Mouse (Mus musculus) small intestine, adult 2 months (tissue): ENCODE results near the gene Slc37a1. TPM values are rescaled to one million over a fixed set of nuclear protein-coding genes. Genes with fewer than 3 reads are reported as not detected.

ENCODE experiments used
- H3K27ac ChIP-seq: fragments of 200-500 bp; 2 replicates; pipeline ENCODE4 v1.5.1; 2012; ENCODE audit warnings: low read depth, low read length, control low read depth, inconsistent platforms; ENCODE audit not compliant: insufficient read depth
- H3K27me3 ChIP-seq: fragments of 200-500 bp; 2 replicates; pipeline ENCODE4 v1.6.1; 2012; ENCODE audit warnings: mild to moderate bottlenecking, moderate library complexity, low read length, inconsistent platforms; ENCODE audit not compliant: control insufficient read depth, insufficient read depth
- H3K36me3 ChIP-seq: fragments of 200-500 bp; 2 replicates; pipeline ENCODE4 v1.6.1; 2012; ENCODE audit warnings: mild to moderate bottlenecking, low read length, control low read depth, inconsistent platforms; ENCODE audit not compliant: control insufficient read depth, insufficient read depth
- H3K4me1 ChIP-seq: fragments of 200-500 bp; 2 replicates; pipeline ENCODE4 v1.6.1; 2012; ENCODE audit warnings: low read length, inconsistent platforms, mixed read lengths; ENCODE audit not compliant: control insufficient read depth, insufficient read depth, insufficient read length
- H3K4me3 ChIP-seq: fragments of 200-500 bp; 2 replicates; pipeline ENCODE4 v1.5.1; 2012; ENCODE audit warnings: low read depth, mild to moderate bottlenecking, control low read depth, inconsistent platforms, low read length, moderate library complexity
- CTCF ChIP-seq: fragments of 200-500 bp; IDR thresholded peaks from 2 replicates; pipeline ENCODE4 v1.5.1; 2012; ENCODE audit warnings: low read depth, mild to moderate bottlenecking, control low read depth, inconsistent platforms, low read length, moderate library complexity, mixed read lengths; ENCODE audit not compliant: insufficient replicate concordance, insufficient read length; ENCODE audit errors: extremely low read depth
- POLR2A ChIP-seq: fragments of 200-500 bp; IDR thresholded peaks from 2 replicates; pipeline ENCODE4 v1.6.1; 2012; ENCODE audit warnings: low read depth, mild to moderate bottlenecking, control low read depth, inconsistent platforms, low read length, moderate library complexity
- WGBS: fragments of 180-500 bp; shearing (Covaris S2); methylation state at CpG from one replicate; pipeline ENCODE4 v1.1.7; 2018; 5-methylcytosine and 5-hydroxymethylcytosine counted together
- polyA plus RNA-seq: library from polyadenylated mRNA; depleted of rRNA; stranded (reverse); fragments of >200 nt; gene quantifications from 2 replicates; pipeline ENCODE4 v1.2.3, GENCODE M21; 2012; rRNA removed

Gene Slc37a1
- polyA plus RNA-seq, 1 experiment, result 145 TPM

DNA sequence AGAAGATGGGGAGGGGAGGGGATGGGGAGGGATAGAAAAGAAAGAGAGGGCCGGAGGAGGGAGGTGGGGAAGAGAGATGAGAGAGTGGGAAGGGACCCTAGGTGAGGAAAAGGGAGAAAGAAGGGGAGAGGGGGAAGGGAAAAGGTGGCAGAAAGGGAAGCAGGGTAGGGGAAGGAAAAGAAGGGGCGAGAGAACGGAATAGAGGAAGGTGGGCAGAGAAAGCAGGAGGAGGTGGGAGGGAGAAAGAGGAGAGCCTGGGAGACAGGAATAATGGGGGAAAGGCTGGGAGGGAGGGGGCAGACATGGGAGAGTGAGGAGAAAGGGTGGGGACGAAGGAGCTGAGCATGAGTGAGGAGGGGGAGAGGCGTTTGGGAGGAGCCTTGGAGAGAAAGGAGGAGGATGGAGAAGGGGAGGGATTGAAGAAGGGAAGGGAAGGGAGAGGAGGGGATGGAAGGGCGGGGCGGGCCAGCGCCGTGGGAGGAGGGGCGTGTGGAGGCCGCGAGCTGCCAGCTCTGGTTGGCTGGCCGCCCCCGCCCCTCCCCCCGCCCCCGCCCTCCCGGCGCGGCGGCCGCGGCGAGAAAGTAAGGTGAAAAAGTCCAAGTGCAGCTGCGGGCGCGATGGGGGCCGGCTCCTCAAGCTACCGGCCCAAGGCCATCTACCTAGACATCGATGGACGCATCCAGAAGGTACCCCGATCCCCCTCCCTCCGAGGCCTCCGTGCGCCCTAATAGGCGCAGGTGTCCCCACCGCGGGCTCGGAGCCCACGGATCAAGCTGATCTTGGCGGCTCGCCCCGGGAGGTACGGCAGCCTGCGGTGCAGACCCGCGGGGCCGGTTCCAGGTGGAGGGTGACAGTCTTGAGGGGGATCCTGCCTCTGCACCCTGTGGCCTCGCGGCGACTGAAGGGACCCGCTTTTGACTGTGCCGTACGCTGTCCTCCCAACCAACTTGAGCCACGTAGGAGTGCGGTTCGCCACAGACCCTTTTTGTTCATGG is 99.4 kb downstream of the Slc37a1 start, which contains the start of gene Pde9a:
Gene Pde9a (plus strand): TSS at position 540 of the 995 bp plus-strand sequence.
- peak within 1 kb of the TSS; percentile 89 for H3K4me3 ChIP-seq
- H3K27ac ChIP-seq, result peak within 1 kb of the TSS; percentile 74
- H3K4me1 ChIP-seq, result peaks cover 40% of the 10 kb centered on the region
- 4% methylated on average over 55 of the region's 56 CpGs for WGBS
- no peaks in the 10 kb centered on the region for H3K27me3 ChIP-seq
- H3K36me3 ChIP-seq, result no peaks in the 10 kb centered on the region
- TF ChIP-seq POLR2A (peak; percentile 68; the same call in 1 of the 2 replicates), CTCF (no peak)

GRCm38 (mm10) chr17:31386766-31387275 is 100.2 kb downstream of the Slc37a1 start:
- peak overlapping the region; percentile 74 for H3K27ac ChIP-seq
- TF ChIP-seq POLR2A (no peak), CTCF (no peak)
- H3K4me1 ChIP-seq, result peaks cover 44% of the 10 kb centered on the region
- H3K4me3 ChIP-seq, result peak overlapping the region; percentile 89
- no peaks in the 10 kb centered on the region for H3K27me3 ChIP-seq
- H3K36me3 ChIP-seq, result no peaks in the 10 kb centered on the region
- 14% methylated on average over 7 of the region's 7 CpGs for WGBS

- Histone ChIP-seq H3K36me3 (no peaks in the 10 kb centered on the region), H3K27me3 (no peaks in the 10 kb centered on the region), H3K4me3 (peak overlapping the region; percentile 39), H3K27ac (peak overlapping the region; percentile 79), H3K4me1 (peaks cover 57% of the 10 kb centered on the region)
- TF ChIP-seq POLR2A, result no peak
- no peak for TF ChIP-seq CTCF
- WGBS, result 20% methylated on average over 3 of the region's 3 CpGs
Measured at GRCm38 (mm10) chr17:31389432-31390050, 102.9 kb downstream of the Slc37a1 start.

DNA sequence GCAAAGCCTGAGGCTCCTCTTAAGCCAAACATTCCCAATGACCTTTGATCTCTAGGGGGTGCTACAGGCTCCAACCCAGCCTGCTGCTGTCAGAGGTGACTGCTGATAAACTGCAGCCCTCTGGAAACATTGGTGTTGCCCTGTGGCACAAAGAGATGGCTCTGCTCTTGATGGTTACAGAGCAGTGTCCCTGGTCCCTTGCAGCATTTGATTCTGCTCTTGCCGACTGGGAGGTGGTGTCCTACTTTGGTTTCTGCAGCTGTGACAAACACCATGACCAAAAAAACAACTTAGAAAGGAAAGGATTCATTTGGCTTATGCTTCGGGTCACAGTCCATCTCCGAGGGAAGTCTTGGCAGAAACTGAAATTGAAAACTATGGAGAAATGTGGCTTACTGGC is 104.9 kb downstream of the Slc37a1 start:
- 11% methylated on average over 3 of the region's 3 CpGs for WGBS
- peak overlapping the region; percentile 87 for H3K27ac ChIP-seq

GRCm38 (mm10) chr17:31392041-31392440 is 105.4 kb downstream of the Slc37a1 start:
- Histone ChIP-seq H3K27me3 (no peaks in the 10 kb centered on the region), H3K4me3 (no peak overlapping the region), H3K36me3 (peaks cover 1% of the 10 kb centered on the region; the same call in 1 of the 2 replicates), H3K4me1 (peaks cover 48% of the 10 kb centered on the region), H3K27ac (peak overlapping the region; percentile 87)
- no peak for TF ChIP-seq POLR2A
- TF ChIP-seq CTCF, result no peak
- WGBS, result 50% methylated on average over 5 of the region's 5 CpGs

More for the DNA sequence above, 104.9 kb downstream of the Slc37a1 start:
- TF ChIP-seq CTCF (no peak), POLR2A (no peak)
- Histone ChIP-seq H3K4me1 (peaks cover 48% of the 10 kb centered on the region), H3K36me3 (no peaks in the 10 kb centered on the region), H3K4me3 (no peak overlapping the region), H3K27me3 (no peaks in the 10 kb centered on the region)

DNA sequence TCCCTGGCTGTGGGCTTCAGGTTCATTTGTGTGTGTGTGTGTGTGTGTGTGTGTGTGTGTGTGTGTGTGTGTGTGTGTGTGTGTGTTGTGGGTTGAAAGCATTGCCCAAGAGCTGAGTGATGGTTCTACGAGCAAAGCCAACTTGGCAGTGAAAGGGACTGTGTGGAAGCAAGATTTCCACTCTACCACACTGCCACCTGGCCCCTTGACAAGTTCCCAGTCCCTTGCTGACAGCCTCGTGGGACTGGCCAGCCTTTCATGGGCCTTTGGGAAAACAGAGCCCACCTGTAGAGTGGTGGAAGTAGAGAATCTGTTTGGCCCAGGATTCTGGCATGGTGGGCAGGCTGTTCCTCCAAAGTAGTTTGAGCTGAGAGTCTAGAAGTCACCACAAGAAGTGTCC is 107.2 kb downstream of the Slc37a1 start:
- WGBS, result 75% methylated on average over 2 of the region's 2 CpGs
- peaks cover 2% of the 10 kb centered on the region; the same call in 1 of the 2 replicates for H3K36me3 ChIP-seq

DNA sequence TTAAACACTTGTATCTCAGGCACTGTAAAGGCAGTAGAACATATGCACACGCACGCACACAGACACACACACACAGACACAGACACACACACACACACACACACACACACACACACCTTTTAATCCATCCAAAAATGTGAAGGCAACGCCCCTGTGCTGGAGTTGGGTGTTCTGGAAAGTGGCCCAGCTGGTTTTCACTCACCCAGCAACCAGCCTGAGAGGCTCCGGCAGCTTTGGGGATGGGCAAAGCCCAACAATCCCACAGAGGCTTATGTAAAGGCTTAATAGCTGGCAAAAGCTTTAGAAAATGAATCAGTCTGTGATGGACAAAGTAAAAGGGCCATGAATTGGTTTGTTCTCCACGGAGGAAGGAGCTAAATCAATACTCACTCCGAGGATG is 113.7 kb downstream of the Slc37a1 start:
- Histone ChIP-seq H3K27ac (no peak overlapping the region), H3K4me3 (no peak overlapping the region), H3K4me1 (no peaks in the 10 kb centered on the region), H3K36me3 (peaks cover 10% of the 10 kb centered on the region), H3K27me3 (no peaks in the 10 kb centered on the region)
- TF ChIP-seq CTCF, result no peak
- TF ChIP-seq POLR2A, result no peak
- 82% methylated on average over 6 of the region's 6 CpGs for WGBS

More for the DNA sequence above, 107.2 kb downstream of the Slc37a1 start:
- TF ChIP-seq CTCF (no peak), POLR2A (no peak)
- Histone ChIP-seq H3K27ac (peak overlapping the region; percentile 65), H3K4me1 (peaks cover 41% of the 10 kb centered on the region), H3K4me3 (no peak overlapping the region), H3K27me3 (no peaks in the 10 kb centered on the region)

Other genes with a start within 250 kb of the Slc37a1 start
- gene Abcg1, start 229.1 kb upstream of the Slc37a1 start, polyA plus RNA-seq, result 1.6 and 2.5 TPM in 2 replicates
- gene Tff3, start 157.1 kb upstream of the Slc37a1 start, polyA plus RNA-seq, result 5,248 and 10,550 TPM in 2 replicates
- gene Tff2, start 142.5 kb upstream of the Slc37a1 start, polyA plus RNA-seq, result 19.0 and 10,568 TPM in 2 replicates
- 7.6 and 3,319 TPM in 2 replicates for gene Tff1, start 121.5 kb upstream of the Slc37a1 start, polyA plus RNA-seq
- 0.11 TPM in 1 of 2 replicates, not detected in the other for gene Tmprss3, start 87.8 kb upstream of the Slc37a1 start, polyA plus RNA-seq
- 0.76 and 0.98 TPM in 2 replicates for gene Ubash3a, start 78.9 kb upstream of the Slc37a1 start, polyA plus RNA-seq
- 0.46 TPM in 1 of 2 replicates, not detected in the other for gene Rsph1, start 9.4 kb upstream of the Slc37a1 start, polyA plus RNA-seq
- 112 and 394 TPM in 2 replicates for gene Pde9a, start 99.4 kb downstream of the Slc37a1 start, polyA plus RNA-seq
- 13.5 and 25.4 TPM in 2 replicates for gene Wdr4, start 233.2 kb downstream of the Slc37a1 start, polyA plus RNA-seq
- 156 and 168 TPM in 2 replicates for gene Ndufv3, start 233.3 kb downstream of the Slc37a1 start, polyA plus RNA-seq